8 mouse cellular contexts compared by ENCODE assay signal in genomic region chr17:87671890-87672660, GRCm38 (mm10). TPM values are rescaled to one million over a fixed set of nuclear protein-coding genes. Genes with fewer than 3 reads are reported as not detected.
DNase-seq lines count a peak whose midpoint lies in the region; ATAC-seq and TF ChIP-seq lines count a peak whose summit lies in the region.

Msh2 (plus strand) TSS chr17:87672330.

- no peak for TF ChIP-seq CTCF in bone marrow macrophage, adult 2 months (IDR thresholded peaks at IDR 0.05; ENCODE audit: low read depth, low read length)
- no peak for TF ChIP-seq CTCF in embryonic fibroblast, embryonic 13.5 days (IDR thresholded peaks at IDR 0.05; ENCODE audit: borderline replicate concordance, insufficient read depth, low read length)

- H3K9me3 ChIP-seq in kidney, embryonic 14.5 days (ENCODE audit: control insufficient read depth, low read length): no peaks in the 10 kb centered on the region
- H3K9me3 ChIP-seq in limb, embryonic 15.5 days: no peaks in the 10 kb centered on the region

- ATAC-seq in kidney, embryonic 14.5 days (ENCODE audit: low FRiP score, low TSS enrichment): peak; percentile 99
- peak; percentile 98 for ATAC-seq in limb, embryonic 15.5 days (ENCODE audit: insufficient number of reproducible peaks, low FRiP score, low TSS enrichment, low read depth)

- H3K4me1 ChIP-seq in bone marrow macrophage, adult 2 months (ENCODE audit: control insufficient read depth, insufficient read depth, low read length): peaks cover 9% of the 10 kb centered on the region
- H3K4me1 ChIP-seq in embryonic fibroblast, embryonic 13.5 days (ENCODE audit: control insufficient read depth, insufficient read depth, low read length): no peaks in the 10 kb centered on the region
- peaks cover 14% of the 10 kb centered on the region for H3K4me1 ChIP-seq in kidney, embryonic 14.5 days (ENCODE audit: control insufficient read depth, insufficient read depth, low read length)
- peaks cover 24% of the 10 kb centered on the region for H3K4me1 ChIP-seq in limb, embryonic 15.5 days

- peak within 1 kb of the TSS; percentile 84 for H3K9ac ChIP-seq in kidney, embryonic 14.5 days (ENCODE audit: low read depth, low read length)
- H3K9ac ChIP-seq in limb, embryonic 15.5 days: peak within 1 kb of the TSS; percentile 78

- WGBS in kidney, embryonic 14.5 days: under 1% methylated on average over 44 of the region's 44 CpGs
- WGBS in limb, embryonic 15.5 days: under 1% methylated on average over 44 of the region's 44 CpGs

- H3K4me2 ChIP-seq in kidney, embryonic 14.5 days (replicated peaks; ENCODE audit: low read depth, low read length): peak within 1 kb of the TSS; percentile 84
- peak within 1 kb of the TSS; percentile 78 for H3K4me2 ChIP-seq in limb, embryonic 15.5 days

- H3K36me3 ChIP-seq in kidney, embryonic 14.5 days (ENCODE audit: control insufficient read depth, insufficient read depth, low read length): no peaks in the 10 kb centered on the region
- H3K36me3 ChIP-seq in limb, embryonic 15.5 days: no peaks in the 10 kb centered on the region

- TF ChIP-seq POLR2A in bone marrow macrophage, adult 2 months (IDR thresholded peaks at IDR 0.05; ENCODE audit: borderline replicate concordance, low read depth, low read length): no peak
- peak; percentile 79 for TF ChIP-seq POLR2A in embryonic fibroblast, embryonic 13.5 days (IDR thresholded peaks at IDR 0.05; ENCODE audit: low read depth, low read length)

- no peak within 1 kb of the TSS for H3K27ac ChIP-seq in bone marrow macrophage, adult 2 months (ENCODE audit: insufficient read depth, low read depth, low read length)
- H3K27ac ChIP-seq in embryonic fibroblast, embryonic 13.5 days (ENCODE audit: insufficient read depth, low read length): no peak within 1 kb of the TSS
- H3K27ac ChIP-seq in kidney, embryonic 14.5 days (ENCODE audit: low read depth, low read length): peak within 1 kb of the TSS; percentile 87
- H3K27ac ChIP-seq in limb, embryonic 15.5 days: peak within 1 kb of the TSS; percentile 87

- DNase-seq in A20 (ENCODE audit: low read depth, low spot score): peak; percentile 99
- DNase-seq in heart, adult 9 months (ENCODE audit: low spot score in 2 of 2): peak; percentile 98
- DNase-seq in monocyte, adult 2 months (ENCODE audit: low read depth in 1 of 2, low spot score in 2 of 2): peak; percentile 79 to 85
- DNase-seq in spleen, postnatal 36 days (ENCODE audit: low spot score in 2 of 2): peak; percentile 97

- peak within 1 kb of the TSS; percentile 68 for H3K4me3 ChIP-seq in bone marrow macrophage, adult 2 months (ENCODE audit: insufficient read depth, low read length)
- peak within 1 kb of the TSS; percentile 78 for H3K4me3 ChIP-seq in embryonic fibroblast, embryonic 13.5 days (ENCODE audit: insufficient read depth, low read length)
- peak within 1 kb of the TSS; percentile 91 for H3K4me3 ChIP-seq in kidney, embryonic 14.5 days (ENCODE audit: low read length)
- peak within 1 kb of the TSS; percentile 97 for H3K4me3 ChIP-seq in limb, embryonic 15.5 days

- no peaks in the 10 kb centered on the region for H3K27me3 ChIP-seq in kidney, embryonic 14.5 days (ENCODE audit: control insufficient read depth, insufficient read depth, low read length)
- no peaks in the 10 kb centered on the region for H3K27me3 ChIP-seq in limb, embryonic 15.5 days

RNA-seq across cellular contexts. Expression of gene Msh2, which starts in this region (rescaled TPM):
- 13.5 and 17.1 TPM in 2 replicates for polyA plus RNA-seq in bone marrow macrophage, adult 2 months (2012; ENCODE audit: insufficient read depth, insufficient read length, missing spikeins)
- 24.8 and 32.1 TPM in 2 replicates for polyA plus RNA-seq in embryonic fibroblast, embryonic 13.5 days (2011; ENCODE audit: insufficient read length, low read depth, missing spikeins)
- polyA plus RNA-seq in kidney, embryonic 14.5 days (2014; fragmentation: Nextera tagmentation; extraction: Ambion mirVana): 52.3 and 69.1 TPM in 2 replicates
- polyA plus RNA-seq in limb, embryonic 15.5 days (2015; fragmentation: Nextera tagmentation; extraction: Ambion mirVana): 54.3 and 61.8 TPM in 2 replicates

Comparison
In these comparisons a context has a peak if more than half of its experiments do, and no peak if none do; other contexts are left out.
1. H3K27ac ChIP-seq: peak in kidney, embryonic 14.5 days (single experiment) and limb, embryonic 15.5 days (single experiment); none in bone marrow macrophage, adult 2 months (single experiment) and embryonic fibroblast, embryonic 13.5 days (single experiment).
2. Peak in every context shown above with its lines, with median percentiles within 50 percentile points of each other: DNase-seq and H3K4me3 ChIP-seq.